Mouse (Mus musculus) embryonic facial prominence, embryonic 14.5 days (tissue): ENCODE results near the gene Dicer1. TPM values are rescaled to one million over a fixed set of nuclear protein-coding genes. Genes with fewer than 3 reads are reported as not detected.

Experiments
- ATAC-seq: fragments of 200-750 bp; cut with Nextera tagmentation; 2 replicates; pipeline ENCODE4 v1.8.0; 2017; ENCODE audit warnings: low read depth, moderate number of reproducible peaks, moderate TSS enrichment
- DNase-seq: peaks from one replicate; pipeline ENCODE4 v3.0.0-alpha.2; 2015; ENCODE audit warnings: low spot score
- H3K27ac ChIP-seq: fragments of 300-500 bp; sonication (generic); replicated peaks from 2 replicates; pipeline ENCODE4 v1.5.1; 2014; ENCODE audit warnings: low read depth, mild to moderate bottlenecking, low read length, moderate library complexity
- H3K27me3 ChIP-seq: fragments of 300-500 bp; sonication (generic); replicated peaks from 2 replicates; pipeline ENCODE4 v1.6.1; 2014; ENCODE audit warnings: low read length; ENCODE audit not compliant: control insufficient read depth, insufficient read depth
- H3K36me3 ChIP-seq: fragments of 300-500 bp; sonication (generic); 2 replicates; pipeline ENCODE4 v1.6.1; 2014; ENCODE audit warnings: low read length, mixed read lengths; ENCODE audit not compliant: control insufficient read depth, insufficient read depth
- H3K4me1 ChIP-seq: fragments of 300-500 bp; sonication (generic); 2 replicates; pipeline ENCODE4 v1.6.1; 2014; ENCODE audit warnings: antibody characterized with exemption, low read length; ENCODE audit not compliant: control insufficient read depth, insufficient read depth
- H3K4me2 ChIP-seq: fragments of 300-500 bp; sonication (generic); 2 replicates; pipeline ENCODE4 v1.6.1; 2014; ENCODE audit warnings: low read depth, mild to moderate bottlenecking, low read length, moderate library complexity, mixed read lengths
- H3K4me3 ChIP-seq: fragments of 300-500 bp; sonication (generic); 2 replicates; pipeline ENCODE4 v1.5.1; 2014; ENCODE audit warnings: low read depth, mild to moderate bottlenecking, low read length
- H3K9ac ChIP-seq: fragments of 300-500 bp; sonication (generic); 2 replicates; pipeline ENCODE4 v1.6.1; 2014; ENCODE audit warnings: low read depth, mild to moderate bottlenecking, low read length, moderate library complexity, mixed read lengths
- H3K9me3 ChIP-seq: fragments of 300-500 bp; sonication (generic); 2 replicates; pipeline ENCODE4 v1.6.1; 2016; ENCODE audit warnings: low read length; ENCODE audit not compliant: control insufficient read depth
- WGBS: fragments of 180-500 bp; shearing (Covaris S2); extraction: QIAGEN DNeasy Blood & Tissue Kit; methylation state at CpG from one replicate; pipeline ENCODE4 v1.1.7; 2014; 5-methylcytosine and 5-hydroxymethylcytosine counted together
- polyA plus RNA-seq: library from polyadenylated mRNA; unstranded; fragments of >200 nt; fragmentation: Nextera tagmentation; extraction: Ambion mirVana; gene quantifications from 2 replicates; pipeline ENCODE4 v1.2.1, GENCODE M21; 2014

Gene Dicer1
- polyA plus RNA-seq, 1 experiment from 2014 or later = 19.5 TPM

GRCm38 (mm10) chr12:104665521-104665920 lies 86.2 kb downstream of the Dicer1 start:
- Histone ChIP-seq H3K9me3 (no peaks in the 10 kb centered on the region), H3K4me3 (no peak overlapping the region), H3K36me3 (no peaks in the 10 kb centered on the region), H3K27ac (peak overlapping the region; percentile 39), H3K4me1 (peaks cover 9% of the 10 kb centered on the region), H3K4me2 (no peak overlapping the region), H3K9ac (no peak overlapping the region), H3K27me3 (no peaks in the 10 kb centered on the region)
- DNase-seq (peak; percentile 59), ATAC-seq (peak; percentile 39; the same call in 1 of the 2 replicates)
- 57% methylated on average over 9 of the region's 9 CpGs for WGBS

DNA sequence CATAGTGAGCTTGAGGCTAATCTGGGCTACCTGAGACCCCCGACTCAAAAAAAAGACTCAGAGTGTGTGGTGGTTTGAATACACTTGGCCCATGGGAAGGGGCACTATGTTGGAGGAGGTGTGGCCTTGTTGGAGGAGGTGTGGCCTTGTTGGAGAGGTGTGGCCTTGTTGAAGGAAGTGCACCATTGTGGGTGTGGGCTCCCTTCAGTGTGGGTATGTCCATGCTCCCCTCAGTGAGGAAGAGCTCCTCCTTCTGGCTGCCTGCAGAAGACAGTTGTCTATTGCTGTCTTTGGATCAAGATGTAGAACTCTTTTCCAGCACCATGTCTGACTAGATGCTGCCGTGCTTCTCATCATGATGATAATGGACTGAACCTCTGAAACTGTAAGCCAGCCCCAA lies 95.6 kb downstream of the Dicer1 start:
- H3K4me2 ChIP-seq = no peak overlapping the region
- H3K9ac ChIP-seq = no peak overlapping the region
- peaks cover 14% of the 10 kb centered on the region for H3K4me1 ChIP-seq
- H3K9me3 ChIP-seq = 0 out of 2 replicates have a peak, but pooled peaks cover 11% of the 10 kb centered on the region
- ATAC-seq = no peak
- no peak overlapping the region for H3K27ac ChIP-seq
- no peak overlapping the region for H3K4me3 ChIP-seq
- DNase-seq = no peak
- no peaks in the 10 kb centered on the region for H3K36me3 ChIP-seq
- no peaks in the 10 kb centered on the region for H3K27me3 ChIP-seq
- 97% methylated on average over 2 of the region's 2 CpGs for WGBS

DNA sequence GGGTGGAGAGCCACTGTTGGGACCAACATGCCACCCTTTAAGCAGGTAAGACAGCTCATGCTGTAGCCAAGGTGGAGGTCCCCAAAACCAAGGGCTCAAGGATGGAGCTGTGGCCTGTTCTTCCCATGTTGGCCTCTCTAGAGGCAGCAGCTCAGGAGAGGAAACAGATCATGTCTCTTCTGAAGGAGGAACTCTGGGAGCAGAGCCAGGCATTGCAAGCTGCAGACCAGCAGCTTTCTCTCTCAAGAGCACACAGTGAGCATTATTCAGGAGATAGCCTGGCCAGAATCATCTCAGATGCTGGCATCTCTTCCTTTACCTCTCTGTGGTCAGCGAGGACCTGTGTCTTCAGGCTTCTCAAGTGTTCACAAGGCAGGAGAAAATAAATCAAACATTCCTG lies 96.7 kb downstream of the Dicer1 start:
- 0 out of 2 replicates have a peak, but pooled peaks cover 11% of the 10 kb centered on the region for H3K9me3 ChIP-seq
- WGBS = 77% methylated on average over 1 of the region's 1 CpGs
- no peak for DNase-seq
- no peak overlapping the region for H3K9ac ChIP-seq
- no peaks in the 10 kb centered on the region for H3K27me3 ChIP-seq
- H3K27ac ChIP-seq = no peak overlapping the region
- H3K4me2 ChIP-seq = no peak overlapping the region
- no peaks in the 10 kb centered on the region for H3K36me3 ChIP-seq
- peaks cover 21% of the 10 kb centered on the region for H3K4me1 ChIP-seq
- ATAC-seq = no peak
- H3K4me3 ChIP-seq = no peak overlapping the region

DNA sequence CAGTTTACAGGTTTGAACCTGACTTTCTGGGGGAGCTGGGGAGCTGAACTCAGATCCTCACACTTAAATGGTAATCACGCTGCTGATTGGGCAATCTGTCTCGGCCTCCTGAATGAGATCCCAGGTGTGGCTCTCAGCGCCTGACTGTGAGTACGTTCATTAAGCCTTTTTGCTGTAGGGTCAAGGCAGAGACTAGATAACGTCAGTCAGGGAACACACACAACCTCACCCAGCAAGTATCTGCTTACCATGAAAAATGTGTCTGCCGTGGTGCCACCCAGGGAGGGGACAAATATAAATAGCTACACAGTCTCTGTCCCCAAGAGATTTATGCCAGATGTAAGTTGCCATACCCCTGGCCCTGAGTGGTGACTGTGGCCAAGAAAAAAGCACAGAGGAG lies 99.7 kb downstream of the Dicer1 start:
- Histone ChIP-seq H3K9me3 (0 out of 2 replicates have a peak, but pooled peaks cover 11% of the 10 kb centered on the region), H3K27me3 (no peaks in the 10 kb centered on the region), H3K36me3 (no peaks in the 10 kb centered on the region), H3K4me1 (peaks cover 21% of the 10 kb centered on the region), H3K4me2 (no peak overlapping the region), H3K4me3 (no peak overlapping the region), H3K9ac (no peak overlapping the region), H3K27ac (no peak overlapping the region)
- DNase-seq (no peak), ATAC-seq (no peak)
- WGBS = 45% methylated on average over 6 of the region's 6 CpGs

DNA sequence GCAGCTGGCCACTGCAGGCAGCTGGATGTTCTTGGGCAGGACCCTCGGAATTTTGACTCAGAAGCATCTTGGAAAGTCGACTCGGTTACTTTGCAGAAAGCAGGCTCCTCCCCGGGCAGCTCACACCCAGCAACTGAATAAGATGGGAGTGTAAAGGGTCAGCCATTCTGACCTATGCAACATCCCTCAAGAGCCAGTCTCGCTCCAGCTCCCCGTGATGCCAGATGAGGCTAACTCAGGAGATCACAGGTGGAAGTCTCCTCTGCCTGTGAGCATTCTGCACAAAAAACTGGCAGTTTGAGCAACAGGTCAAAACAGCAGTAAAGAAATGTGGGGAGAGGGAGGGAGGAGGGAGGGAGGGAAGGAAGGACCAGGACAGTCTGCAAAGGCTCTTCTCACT lies 100.5 kb downstream of the Dicer1 start:
- no peak for DNase-seq
- Histone ChIP-seq H3K4me2 (no peak overlapping the region), H3K9me3 (0 out of 2 replicates have a peak, but pooled peaks cover 6% of the 10 kb centered on the region), H3K9ac (0 out of 2 replicates have a peak overlapping the region, but pooled peaks have one; percentile 14), H3K27me3 (no peaks in the 10 kb centered on the region), H3K36me3 (no peaks in the 10 kb centered on the region), H3K27ac (no peak overlapping the region), H3K4me3 (no peak overlapping the region), H3K4me1 (peaks cover 21% of the 10 kb centered on the region)
- WGBS = 38% methylated on average over 6 of the region's 6 CpGs
- ATAC-seq = no peak

GRCm38 (mm10) chr12:104650510-104651260 lies 101.1 kb downstream of the Dicer1 start:
- no peaks in the 10 kb centered on the region for H3K9me3 ChIP-seq
- peaks cover 21% of the 10 kb centered on the region for H3K4me1 ChIP-seq
- H3K4me2 ChIP-seq = no peak overlapping the region
- no peak overlapping the region for H3K27ac ChIP-seq
- WGBS = 63% methylated on average over 14 of the region's 14 CpGs
- H3K9ac ChIP-seq = 0 out of 2 replicates have a peak overlapping the region, but pooled peaks have one; percentile 14
- H3K27me3 ChIP-seq = no peaks in the 10 kb centered on the region
- no peaks in the 10 kb centered on the region for H3K36me3 ChIP-seq
- ATAC-seq (no peak), DNase-seq (no peak)
- H3K4me3 ChIP-seq = no peak overlapping the region

DNA sequence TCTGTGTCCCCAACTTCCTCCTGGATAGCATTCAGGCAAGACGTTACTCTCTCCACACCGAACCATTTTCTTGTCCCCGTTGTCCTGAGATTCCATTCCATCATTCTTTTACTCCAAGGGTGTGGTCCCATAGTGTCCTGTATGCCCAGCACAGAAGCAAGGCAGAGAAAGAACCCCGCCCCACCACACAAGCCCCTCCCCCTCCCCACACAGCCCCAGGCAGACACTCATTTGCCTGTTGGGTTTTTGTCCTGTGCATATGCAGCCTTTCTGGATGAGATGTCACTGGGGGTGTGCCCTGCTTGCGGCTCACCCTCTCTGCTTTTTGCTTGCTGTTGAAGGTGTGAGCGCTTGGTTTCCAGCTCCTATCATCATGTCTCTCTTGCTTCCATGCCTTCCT lies 103.4 kb downstream of the Dicer1 start:
- Histone ChIP-seq H3K9ac (no peak overlapping the region), H3K9me3 (no peaks in the 10 kb centered on the region), H3K27ac (no peak overlapping the region), H3K4me1 (peaks cover 21% of the 10 kb centered on the region), H3K36me3 (no peaks in the 10 kb centered on the region), H3K4me3 (no peak overlapping the region), H3K4me2 (no peak overlapping the region), H3K27me3 (no peaks in the 10 kb centered on the region)
- 90% methylated on average over 6 of the region's 6 CpGs for WGBS
- DNase-seq (no peak), ATAC-seq (no peak)

- no peak overlapping the region for H3K4me2 ChIP-seq
- no peak overlapping the region for H3K9ac ChIP-seq
- DNase-seq (peak; percentile 71), ATAC-seq (peak; percentile 53; the same call in 1 of the 2 replicates)
- H3K36me3 ChIP-seq = no peaks in the 10 kb centered on the region
- 0 out of 2 replicates have a peak, but pooled peaks cover 10% of the 10 kb centered on the region for H3K27me3 ChIP-seq
- H3K4me1 ChIP-seq = peaks cover 13% of the 10 kb centered on the region
- peaks cover 7% of the 10 kb centered on the region; the same call in 1 of the 2 replicates for H3K9me3 ChIP-seq
- WGBS = 53% methylated on average over 7 of the region's 7 CpGs
- H3K27ac ChIP-seq = no peak overlapping the region
- H3K4me3 ChIP-seq = no peak overlapping the region
Observed at GRCm38 (mm10) chr12:104642337-104642736, 109.4 kb downstream of the Dicer1 start.

DNA sequence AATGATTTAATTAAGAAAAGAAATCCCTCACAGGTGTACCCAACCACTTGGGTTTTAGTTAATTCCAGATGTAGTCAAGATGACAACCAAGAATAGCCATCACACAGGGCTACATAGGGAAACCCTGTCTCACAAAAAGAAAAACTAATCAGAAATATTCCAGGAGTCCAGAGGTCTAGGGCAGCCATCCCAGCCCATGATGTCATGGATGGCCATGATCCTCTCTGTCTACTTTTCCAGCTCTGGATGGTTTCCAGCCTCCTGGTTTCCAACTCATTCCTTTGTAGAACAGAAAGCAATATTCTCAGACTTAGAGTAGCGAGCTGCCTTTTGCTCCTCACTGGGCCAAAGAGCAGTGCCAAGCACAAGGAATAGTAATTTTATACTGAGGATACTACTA lies 110.8 kb downstream of the Dicer1 start:
- ATAC-seq (no peak), DNase-seq (peak; percentile 36)
- Histone ChIP-seq H3K36me3 (no peaks in the 10 kb centered on the region), H3K27ac (no peak overlapping the region), H3K4me1 (peaks cover 19% of the 10 kb centered on the region), H3K9ac (no peak overlapping the region), H3K27me3 (0 out of 2 replicates have a peak, but pooled peaks cover 15% of the 10 kb centered on the region), H3K4me3 (no peak overlapping the region), H3K4me2 (no peak overlapping the region), H3K9me3 (peaks cover 7% of the 10 kb centered on the region; the same call in 1 of the 2 replicates)
- WGBS = 70% methylated on average over 1 of the region's 1 CpGs
